ENCODE assay signal across 16 mouse cellular contexts in the genomic region with DNA sequence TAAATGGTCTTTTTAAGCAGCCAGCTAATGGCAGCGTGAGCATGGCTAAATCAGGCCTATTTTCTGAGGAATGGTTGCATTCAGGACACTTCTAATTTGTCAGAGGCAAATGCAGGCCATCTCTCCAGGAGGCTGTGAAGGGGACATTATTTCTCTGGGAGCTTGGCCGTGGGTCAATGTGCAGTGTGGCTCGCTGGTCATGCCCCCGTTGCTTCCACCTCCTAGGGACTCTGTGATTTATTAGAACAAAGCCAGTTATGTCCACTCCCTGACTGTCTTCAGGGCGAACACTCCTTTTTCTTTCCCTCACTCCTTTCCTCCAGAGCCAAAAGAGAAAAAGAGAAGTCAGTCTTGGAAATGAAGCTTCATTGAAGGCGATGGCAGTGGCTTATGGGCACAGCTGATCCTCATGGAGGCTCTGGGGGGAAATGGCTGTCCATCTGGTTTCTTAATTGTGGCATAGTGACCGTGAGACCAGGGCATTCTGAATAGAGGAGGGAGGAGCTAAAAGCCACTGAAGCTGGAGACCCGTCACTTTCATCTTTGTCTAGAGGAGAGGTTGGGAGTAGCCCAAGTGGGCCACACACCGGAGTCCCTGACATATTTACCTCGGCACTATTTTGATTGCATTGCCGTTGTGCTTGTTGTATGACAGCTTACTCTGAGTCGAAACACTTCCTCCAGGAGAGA.
DNase-seq lines count a peak whose midpoint lies in the region; ATAC-seq and TF ChIP-seq lines count a peak whose summit lies in the region.
"Had no signal": no experiment of that assay in that cellular context is flagged by ENCODE, and none has a peak within 500 bp of the region (broad histone marks: within the 10 kb centered on the region; RNA-seq: fewer than 3 reads in every experiment).

No protein-coding gene starts in this region.

- H3K36me3 ChIP-seq in kidney, embryonic 14.5 days (ENCODE audit: control insufficient read depth, insufficient read depth, low read length), result no peaks in the 10 kb centered on the region
- no peaks in the 10 kb centered on the region for H3K36me3 ChIP-seq in limb, embryonic 11.5 days (ENCODE audit: control insufficient read depth, insufficient read depth, low read length)
- H3K36me3 ChIP-seq: embryonic facial prominence, embryonic 12.5 days; G1E had no signal

- no peak for TF ChIP-seq POLR2A in brain, embryonic 14.5 days (IDR thresholded peaks at IDR 0.05; ENCODE audit: borderline replicate concordance, extremely low read depth, insufficient read depth, insufficient read length, poor library complexity, severe bottlenecking)

- TF ChIP-seq CTCF in brain, embryonic 14.5 days (IDR thresholded peaks at IDR 0.05; ENCODE audit: borderline replicate concordance, extremely low read depth, insufficient read depth, insufficient read length), result no peak

- H3K9ac ChIP-seq in kidney, embryonic 14.5 days (ENCODE audit: low read depth, low read length), result no peak overlapping the region
- H3K9ac ChIP-seq in limb, embryonic 11.5 days (ENCODE audit: low read length), result no peak overlapping the region
- H3K9ac ChIP-seq: embryonic facial prominence, embryonic 12.5 days; liver, embryonic 14.5 days had no signal

- DNase-seq in kidney, adult 11 months, result no peak
- DNase-seq in brain, embryonic 14.5 days (ENCODE audit: low read depth), result peak; percentile 13
- peak; percentile 39 for DNase-seq in embryo, embryonic 9.5 days (ENCODE audit: extremely low spot score)
- DNase-seq in limb, embryonic 11.5 days (ENCODE audit: low spot score), result peak; percentile 42
- no peak for DNase-seq in layer of hippocampus, postnatal 25 days (ENCODE audit: extremely low spot score in 1 of 2, low spot score in 1 of 2)
- DNase-seq in urinary bladder, adult 18-20 months (ENCODE audit: low spot score in 2 of 2), result no peak
- DNase-seq: adrenal gland, postnatal 10 days; cerebellum, adult 8-10 months; kidney, postnatal 25 days; left cerebral cortex, postnatal 4 days; lung, postnatal 10 days; thymus, adult 18-20 months had no signal

- H3K4me1 ChIP-seq in kidney, embryonic 14.5 days (ENCODE audit: control insufficient read depth, insufficient read depth, low read length), result peaks cover 17% of the 10 kb centered on the region
- H3K4me1 ChIP-seq in limb, embryonic 11.5 days (ENCODE audit: control insufficient read depth, insufficient read depth, low read length), result peaks cover 18% of the 10 kb centered on the region

- no peak overlapping the region for H3K4me3 ChIP-seq in kidney, embryonic 14.5 days (ENCODE audit: low read length)
- no peak overlapping the region for H3K4me3 ChIP-seq in limb, embryonic 11.5 days (ENCODE audit: low read depth, low read length)
- H3K4me3 ChIP-seq: embryonic facial prominence, embryonic 12.5 days had no signal

- ATAC-seq in kidney, embryonic 14.5 days (ENCODE audit: low FRiP score, low TSS enrichment), result peak; percentile 58
- peak; percentile 39; the same call in 1 of the 2 replicates for ATAC-seq in limb, embryonic 11.5 days (ENCODE audit: insufficient number of reproducible peaks, low FRiP score, low TSS enrichment, low read depth)

- 15% methylated on average over 12 of the region's 12 CpGs for WGBS in kidney, embryonic 14.5 days
- WGBS in limb, embryonic 11.5 days, result 22% methylated on average over 12 of the region's 12 CpGs

- H3K27me3 ChIP-seq in kidney, embryonic 14.5 days (ENCODE audit: control insufficient read depth, insufficient read depth, low read length), result no peaks in the 10 kb centered on the region
- H3K27me3 ChIP-seq in limb, embryonic 11.5 days (ENCODE audit: control insufficient read depth, insufficient read depth, low read length), result no peaks in the 10 kb centered on the region
- H3K27me3 ChIP-seq: embryonic facial prominence, embryonic 12.5 days had no signal

- no peaks in the 10 kb centered on the region for H3K9me3 ChIP-seq in kidney, embryonic 14.5 days (ENCODE audit: control insufficient read depth, low read length)
- no peaks in the 10 kb centered on the region for H3K9me3 ChIP-seq in limb, embryonic 11.5 days (ENCODE audit: control insufficient read depth, low read length)
- H3K9me3 ChIP-seq: embryonic facial prominence, embryonic 12.5 days had no signal

- no peak overlapping the region for H3K4me2 ChIP-seq in kidney, embryonic 14.5 days (replicated peaks; ENCODE audit: low read depth, low read length)
- 0 out of 2 replicates have a peak overlapping the region, but pooled peaks have one; percentile 2 for H3K4me2 ChIP-seq in limb, embryonic 11.5 days (ENCODE audit: low read depth, severe bottlenecking)
- H3K4me2 ChIP-seq: embryonic facial prominence, embryonic 12.5 days had no signal

- peak overlapping the region; percentile 53; the same call in 1 of the 2 replicates for H3K27ac ChIP-seq in kidney, embryonic 14.5 days (ENCODE audit: low read depth, low read length)
- H3K27ac ChIP-seq in limb, embryonic 11.5 days (replicated peaks; ENCODE audit: low read depth, low read length), result peak overlapping the region; percentile 52; the same call in 1 of the 2 replicates
- H3K27ac ChIP-seq: embryonic facial prominence, embryonic 12.5 days; liver, embryonic 14.5 days had no signal

Comparison
In these comparisons a context has a peak if more than half of its experiments do, and no peak if none do; other contexts are left out.
1. DNase-seq: peak in brain, embryonic 14.5 days (single experiment), embryo, embryonic 9.5 days (single experiment) and limb, embryonic 11.5 days (single experiment); none in kidney, adult 11 months (single experiment), layer of hippocampus, postnatal 25 days (0 of 2) and urinary bladder, adult 18-20 months (0 of 2).